Mouse (Mus musculus) neural tube, embryonic 15.5 days (tissue): ENCODE results near the gene Mbd6. TPM values are rescaled to one million over a fixed set of nuclear protein-coding genes. Genes with fewer than 3 reads are reported as not detected.

Experiments
- ATAC-seq: fragments of 200-750 bp; cut with Nextera tagmentation; 2 replicates; pipeline ENCODE4 v1.8.0; 2017; ENCODE audit warnings: mild to moderate bottlenecking, moderate TSS enrichment, moderate library complexity; ENCODE audit not compliant: low FRiP score
- H3K27ac ChIP-seq: fragments of 300-500 bp; sonication (generic); replicated peaks from 2 replicates; pipeline ENCODE4 v1.5.1; 2015; ENCODE audit warnings: mild to moderate bottlenecking, inconsistent platforms
- H3K27me3 ChIP-seq: fragments of 300-500 bp; sonication (generic); replicated peaks from 2 replicates; pipeline ENCODE4 v1.6.1; 2015; ENCODE audit warnings: inconsistent platforms
- H3K36me3 ChIP-seq: fragments of 300-500 bp; sonication (generic); 2 replicates; pipeline ENCODE4 v1.6.1; 2015; ENCODE audit warnings: inconsistent platforms
- H3K4me1 ChIP-seq: fragments of 300-500 bp; sonication (generic); 2 replicates; pipeline ENCODE4 v1.6.1; 2015; ENCODE audit warnings: inconsistent platforms
- H3K4me2 ChIP-seq: fragments of 300-500 bp; sonication (generic); 2 replicates; pipeline ENCODE4 v1.6.1; 2015; ENCODE audit warnings: inconsistent platforms, mild to moderate bottlenecking, moderate library complexity
- H3K4me3 ChIP-seq: fragments of 300-500 bp; sonication (generic); replicated peaks from 2 replicates; pipeline ENCODE4 v1.5.1; 2015; ENCODE audit warnings: mild to moderate bottlenecking, inconsistent platforms
- H3K9ac ChIP-seq: fragments of 300-500 bp; sonication (generic); replicated peaks from 2 replicates; pipeline ENCODE4 v1.6.1; 2015; ENCODE audit warnings: mild to moderate bottlenecking, inconsistent platforms
- H3K9me3 ChIP-seq: fragments of 300-500 bp; sonication (generic); replicated peaks from 2 replicates; pipeline ENCODE4 v1.6.1; 2016; ENCODE audit warnings: inconsistent platforms
- WGBS: fragments of 180-500 bp; shearing (Covaris S2); methylation state at CpG from one replicate; pipeline ENCODE4 v1.1.7; 2015; ENCODE audit warnings: mixed read lengths; 5-methylcytosine and 5-hydroxymethylcytosine counted together
- polyA plus RNA-seq: library from polyadenylated mRNA; unstranded; fragments of >200 nt; fragmentation: Nextera tagmentation; extraction: Ambion mirVana; gene quantifications from 2 replicates; pipeline ENCODE4 v1.2.1, GENCODE M21; 2015

Mbd6 gene
- polyA plus RNA-seq, 1 experiment from 2014 or later, result 16.4 TPM

DNA sequence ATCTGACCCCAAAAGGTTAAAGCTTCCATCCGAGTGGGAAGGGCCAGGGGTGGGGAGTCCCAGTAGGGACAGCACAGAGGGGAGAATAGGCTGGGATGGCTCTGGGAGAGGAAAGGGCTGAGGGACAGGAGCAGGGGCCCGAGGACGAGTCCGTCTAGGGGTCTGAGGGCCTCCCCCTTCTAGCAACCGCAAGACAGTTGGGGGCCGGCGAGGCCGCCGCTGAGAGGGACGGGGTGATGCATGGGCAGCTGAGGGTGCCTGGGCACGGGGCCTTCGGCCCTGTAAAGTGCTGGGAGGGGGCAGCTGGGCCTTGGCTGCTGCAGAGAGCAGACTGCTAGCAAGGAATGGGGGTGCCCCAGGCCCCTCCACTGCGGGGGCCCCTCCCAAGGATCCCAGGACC, 3.2 kb downstream of the Mbd6 start:
- H3K9me3 ChIP-seq, result no peaks in the 10 kb centered on the region
- no peaks in the 10 kb centered on the region for H3K27me3 ChIP-seq
- 0 out of 2 replicates have a peak overlapping the region, but pooled peaks have one; percentile 83 for H3K4me2 ChIP-seq
- H3K27ac ChIP-seq, result 0 out of 2 replicates have a peak overlapping the region, but pooled peaks have one; percentile 13
- WGBS, result 83% methylated on average over 13 of the region's 13 CpGs
- no peak for ATAC-seq
- peaks cover 48% of the 10 kb centered on the region for H3K4me1 ChIP-seq
- H3K9ac ChIP-seq, result 0 out of 2 replicates have a peak overlapping the region, but pooled peaks have one; percentile 17
- H3K36me3 ChIP-seq, result peaks cover 54% of the 10 kb centered on the region
- H3K4me3 ChIP-seq, result no peak overlapping the region

- peaks cover 47% of the 10 kb centered on the region for H3K4me1 ChIP-seq
- H3K27me3 ChIP-seq, result no peaks in the 10 kb centered on the region
- no peaks in the 10 kb centered on the region for H3K9me3 ChIP-seq
- 79% methylated on average over 11 of the region's 11 CpGs for WGBS
- H3K9ac ChIP-seq, result 0 out of 2 replicates have a peak overlapping the region, but pooled peaks have one; percentile 17
- H3K36me3 ChIP-seq, result peaks cover 60% of the 10 kb centered on the region
- no peak overlapping the region for H3K27ac ChIP-seq
- ATAC-seq, result no peak
- H3K4me2 ChIP-seq, result no peak overlapping the region
- no peak overlapping the region for H3K4me3 ChIP-seq
These were observed 3.9 kb downstream of the Mbd6 start for GRCm38 (mm10) chr10:127284724-127285500.

GRCm38 (mm10) chr10:127284105-127284622, 4.7 kb downstream of the Mbd6 start:
- H3K27ac ChIP-seq, result no peak overlapping the region; the same call in 1 of the 2 replicates
- WGBS, result 91% methylated on average over 7 of the region's 7 CpGs
- ATAC-seq, result no peak
- no peak overlapping the region for H3K9ac ChIP-seq
- peaks cover 64% of the 10 kb centered on the region for H3K36me3 ChIP-seq
- no peak overlapping the region for H3K4me2 ChIP-seq
- H3K9me3 ChIP-seq, result no peaks in the 10 kb centered on the region
- no peaks in the 10 kb centered on the region for H3K27me3 ChIP-seq
- H3K4me1 ChIP-seq, result peaks cover 39% of the 10 kb centered on the region
- no peak overlapping the region for H3K4me3 ChIP-seq

GRCm38 (mm10) chr10:127282620-127283215, 6.1 kb downstream of the Mbd6 start:
- Histone ChIP-seq H3K4me3 (no peak overlapping the region), H3K36me3 (peaks cover 78% of the 10 kb centered on the region), H3K9me3 (no peaks in the 10 kb centered on the region), H3K4me1 (peaks cover 32% of the 10 kb centered on the region), H3K27me3 (no peaks in the 10 kb centered on the region), H3K27ac (no peak overlapping the region), H3K9ac (no peak overlapping the region), H3K4me2 (no peak overlapping the region)
- ATAC-seq, result no peak
- WGBS, result 85% methylated on average over 13 of the region's 13 CpGs

GRCm38 (mm10) chr10:127281316-127281715, 7.5 kb downstream of the Mbd6 start:
- H3K9ac ChIP-seq, result no peak overlapping the region
- 82% methylated on average over 8 of the region's 8 CpGs for WGBS
- H3K4me2 ChIP-seq, result no peak overlapping the region
- H3K27me3 ChIP-seq, result no peaks in the 10 kb centered on the region
- no peak overlapping the region for H3K27ac ChIP-seq
- no peak for ATAC-seq
- peaks cover 18% of the 10 kb centered on the region for H3K4me1 ChIP-seq
- H3K9me3 ChIP-seq, result no peaks in the 10 kb centered on the region
- no peak overlapping the region for H3K4me3 ChIP-seq
- peaks cover 92% of the 10 kb centered on the region for H3K36me3 ChIP-seq

DNA sequence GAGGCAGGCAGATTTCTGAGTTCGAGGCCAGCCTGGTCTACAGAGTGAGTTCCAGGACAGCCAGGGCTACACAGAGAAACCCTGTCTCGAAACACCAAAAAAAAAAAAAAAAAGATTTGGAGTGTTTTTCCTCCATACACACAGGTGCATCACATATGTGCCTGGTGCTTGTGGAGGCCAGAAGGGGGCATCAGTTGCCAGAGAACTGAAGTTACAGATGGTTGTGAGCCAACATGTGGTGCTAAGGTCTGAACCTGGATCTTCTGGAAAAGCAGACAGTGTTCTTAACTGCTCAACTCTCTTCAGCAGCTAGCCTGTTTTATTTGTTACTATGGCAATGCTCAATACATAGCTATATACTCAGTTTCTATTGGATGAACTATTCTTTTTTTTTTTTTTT, 9.1 kb downstream of the Mbd6 start:
- Histone ChIP-seq H3K27me3 (no peaks in the 10 kb centered on the region), H3K4me3 (no peak overlapping the region), H3K27ac (no peak overlapping the region), H3K4me2 (no peak overlapping the region), H3K4me1 (peaks cover 3% of the 10 kb centered on the region; the same call in 1 of the 2 replicates), H3K9me3 (no peaks in the 10 kb centered on the region), H3K9ac (no peak overlapping the region), H3K36me3 (peaks cover 92% of the 10 kb centered on the region)
- 89% methylated on average over 2 of the region's 2 CpGs for WGBS
- no peak for ATAC-seq

DNA sequence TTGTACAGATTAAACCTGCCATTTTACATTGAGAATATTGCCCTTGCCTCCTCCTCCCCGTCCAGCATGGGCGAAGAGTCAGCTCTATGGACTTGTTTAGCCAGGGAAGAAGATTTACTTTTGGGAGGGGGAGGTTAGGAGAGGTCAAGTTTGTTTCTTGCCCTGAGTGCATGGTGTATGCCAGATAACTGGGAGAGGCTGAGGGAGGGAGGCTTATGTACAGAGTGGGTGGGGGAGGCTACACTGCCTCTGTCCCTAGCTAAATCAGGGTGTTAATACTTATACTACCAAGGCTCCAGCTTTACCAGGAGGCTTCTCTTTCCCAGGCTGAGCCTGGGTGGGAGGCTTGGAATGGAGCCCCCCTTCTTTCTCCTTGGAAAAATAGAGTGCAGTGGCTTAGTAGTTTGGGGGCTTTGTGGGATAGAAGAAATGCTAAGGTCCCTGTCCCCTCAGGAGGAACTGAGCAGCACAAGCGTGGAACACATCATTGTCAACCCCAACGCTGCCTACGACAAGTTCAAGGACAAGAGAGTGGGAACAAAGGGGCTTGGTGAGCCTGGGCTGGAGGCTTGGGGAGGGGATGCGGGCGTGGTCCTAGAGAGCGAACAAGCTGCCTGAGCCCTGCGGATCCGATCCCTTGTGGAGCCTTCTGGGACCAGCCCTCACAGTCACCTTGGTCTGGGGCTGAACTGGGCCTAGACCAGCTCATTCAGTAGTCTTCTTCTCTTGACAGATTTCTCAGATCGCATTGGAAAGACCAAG, 14.4 kb downstream of the Mbd6 start:
- Histone ChIP-seq H3K9me3 (no peaks in the 10 kb centered on the region), H3K27ac (no peak overlapping the region), H3K36me3 (peaks cover 85% of the 10 kb centered on the region), H3K4me1 (peaks cover 20% of the 10 kb centered on the region), H3K4me3 (no peak overlapping the region), H3K27me3 (no peaks in the 10 kb centered on the region), H3K9ac (no peak overlapping the region), H3K4me2 (no peak overlapping the region)
- 93% methylated on average over 11 of the region's 11 CpGs for WGBS
- no peak for ATAC-seq

DNA sequence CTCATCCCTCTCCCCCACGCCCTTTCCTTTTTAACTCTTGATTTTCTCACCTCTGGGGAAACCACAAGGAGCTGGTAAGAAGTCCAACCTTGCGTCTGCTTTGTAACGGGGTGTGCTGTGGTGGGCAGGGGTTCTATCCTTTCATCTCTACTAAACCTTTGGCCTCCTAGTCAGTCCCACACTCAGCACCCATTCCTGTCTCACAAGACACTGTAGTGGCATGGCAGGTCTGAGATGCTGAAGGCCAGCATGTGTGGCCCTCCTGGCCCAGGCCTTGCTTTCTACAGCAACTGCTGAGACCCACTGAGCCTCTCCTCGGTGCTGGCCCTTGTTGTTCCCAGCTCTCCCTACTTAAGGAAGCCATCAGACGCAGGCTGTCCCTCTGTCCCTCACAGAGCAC, 16.4 kb downstream of the Mbd6 start:
- 92% methylated on average over 5 of the region's 5 CpGs for WGBS
- peaks cover 80% of the 10 kb centered on the region for H3K36me3 ChIP-seq
- no peak overlapping the region for H3K4me2 ChIP-seq
- no peak overlapping the region for H3K4me3 ChIP-seq
- no peak for ATAC-seq
- H3K27me3 ChIP-seq, result no peaks in the 10 kb centered on the region
- no peak overlapping the region for H3K27ac ChIP-seq
- H3K9ac ChIP-seq, result no peak overlapping the region
- no peaks in the 10 kb centered on the region for H3K9me3 ChIP-seq
- peaks cover 41% of the 10 kb centered on the region for H3K4me1 ChIP-seq

DNA sequence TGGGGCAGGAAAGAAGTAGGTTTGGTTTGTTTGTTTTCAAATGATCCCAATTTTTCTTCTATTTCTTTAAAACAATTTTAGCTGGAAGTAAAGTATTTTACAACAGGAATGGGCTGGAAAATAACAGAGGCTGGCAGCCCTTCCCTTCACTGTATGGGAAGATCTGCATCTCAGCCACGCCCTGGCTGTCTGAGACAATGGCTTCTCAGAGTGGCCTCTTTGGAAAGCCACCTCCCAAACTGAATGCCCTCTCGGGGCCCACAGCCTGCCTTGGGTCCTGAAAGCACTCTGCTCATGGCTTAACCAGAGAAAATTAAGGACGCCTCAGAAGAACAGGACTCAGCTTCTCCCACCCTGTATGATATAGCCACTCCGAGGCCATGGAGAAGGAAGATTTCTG, 18.9 kb downstream of the Mbd6 start:
- Histone ChIP-seq H3K9ac (no peak overlapping the region), H3K4me3 (no peak overlapping the region), H3K27me3 (no peaks in the 10 kb centered on the region), H3K36me3 (peaks cover 57% of the 10 kb centered on the region), H3K9me3 (no peaks in the 10 kb centered on the region), H3K27ac (no peak overlapping the region; the same call in 1 of the 2 replicates), H3K4me1 (peaks cover 48% of the 10 kb centered on the region), H3K4me2 (no peak overlapping the region)
- no peak for ATAC-seq
- WGBS, result 63% methylated on average over 4 of the region's 4 CpGs

DNA sequence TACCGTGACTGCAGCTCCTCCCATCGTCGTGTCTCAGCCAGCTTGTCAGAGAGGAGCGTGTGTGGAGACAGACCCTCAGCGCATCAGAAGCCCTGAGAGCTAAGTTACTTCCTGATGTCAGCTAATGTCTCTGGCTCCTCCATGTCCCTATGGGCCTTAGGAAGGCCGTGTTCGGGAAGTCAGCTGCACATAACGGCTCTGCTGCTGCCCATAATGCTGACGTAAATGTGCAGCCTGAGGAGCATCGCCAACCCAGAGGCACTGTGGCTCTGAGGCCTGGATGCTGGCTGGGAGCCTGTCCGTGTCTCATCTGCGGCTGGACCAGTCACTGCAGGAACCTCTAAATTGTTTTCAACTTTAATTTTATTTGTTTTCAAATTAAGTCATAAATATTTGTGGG, 19.8 kb downstream of the Mbd6 start:
- no peaks in the 10 kb centered on the region for H3K27me3 ChIP-seq
- WGBS, result 54% methylated on average over 12 of the region's 12 CpGs
- peaks cover 48% of the 10 kb centered on the region for H3K4me1 ChIP-seq
- H3K4me2 ChIP-seq, result peak overlapping the region; percentile 17; the same call in 1 of the 2 replicates
- H3K9me3 ChIP-seq, result no peaks in the 10 kb centered on the region
- 0 out of 2 replicates have a peak overlapping the region, but pooled peaks have one; percentile 15 for H3K27ac ChIP-seq
- H3K4me3 ChIP-seq, result no peak overlapping the region
- 0 out of 2 replicates have a peak overlapping the region, but pooled peaks have one; percentile 23 for H3K9ac ChIP-seq
- ATAC-seq, result no peak
- H3K36me3 ChIP-seq, result peaks cover 49% of the 10 kb centered on the region

DNA sequence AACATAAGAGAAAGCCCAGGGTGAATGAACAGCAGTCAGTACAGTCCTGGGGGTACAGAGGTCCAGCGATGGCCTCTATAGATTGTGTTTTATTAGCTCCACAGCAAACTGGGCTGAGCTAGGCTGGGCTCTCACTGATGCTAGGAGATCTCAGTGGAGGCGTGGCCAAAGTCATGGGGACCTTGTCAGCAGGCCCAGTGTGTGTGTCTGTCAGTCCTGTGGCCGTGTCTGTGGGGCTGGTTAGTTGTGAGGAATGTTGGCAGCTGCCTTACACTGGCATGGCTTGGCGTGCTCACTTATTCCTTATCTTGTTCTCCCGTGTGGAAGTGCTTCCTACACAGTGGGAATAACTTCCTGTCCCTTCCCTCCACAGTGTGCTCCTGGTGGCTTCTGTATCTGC, 20.4 kb downstream of the Mbd6 start:
- peak overlapping the region; percentile 17; the same call in 1 of the 2 replicates for H3K4me2 ChIP-seq
- H3K36me3 ChIP-seq, result peaks cover 46% of the 10 kb centered on the region
- peaks cover 51% of the 10 kb centered on the region for H3K4me1 ChIP-seq
- peak overlapping the region; percentile 45; the same call in 1 of the 2 replicates for H3K27ac ChIP-seq
- H3K9ac ChIP-seq, result peak overlapping the region; percentile 15; the same call in 1 of the 2 replicates
- H3K4me3 ChIP-seq, result no peak overlapping the region
- 89% methylated on average over 5 of the region's 5 CpGs for WGBS
- H3K27me3 ChIP-seq, result no peaks in the 10 kb centered on the region
- ATAC-seq, result no peak
- no peaks in the 10 kb centered on the region for H3K9me3 ChIP-seq
